Mouse (Mus musculus): ENCODE results near the gene Tcf7l2.

GRCm38 (mm10) chr19:55787420-55787819 is 45.8 kb downstream of the Tcf7l2 start:
- TF ChIP-seq CTCF (IDR thresholded peaks at IDR 0.05; ENCODE audit: control insufficient read depth, insufficient read depth, insufficient read length) (no peak), USF1 (IDR thresholded peaks at IDR 0.05; ENCODE audit: low read depth) (no peak), FOSL1 (IDR thresholded peaks at IDR 0.05; ENCODE audit: insufficient read depth, low read length, poor library complexity, severe bottlenecking) (no peak)
